ENCODE assay signal across 32 mouse cellular contexts in genomic region chr17:87403462-87403861, GRCm38 (mm10). TPM values are rescaled to one million over a fixed set of nuclear protein-coding genes. Genes with fewer than 3 reads are reported as not detected.
DNase-seq lines count a peak whose midpoint lies in the region; ATAC-seq lines count a peak whose summit lies in the region.
"Had no signal": no experiment of that assay in that cellular context is flagged by ENCODE, and none has a peak within 500 bp of the region (broad histone marks: within the 10 kb centered on the region; RNA-seq: fewer than 3 reads in every experiment).

No protein-coding gene starts in this region.

- no peak overlapping the region for H3K27ac ChIP-seq in embryonic facial prominence, embryonic 11.5 days (replicated peaks; ENCODE audit: low read depth, low read length)
- no peak overlapping the region for H3K27ac ChIP-seq in embryonic facial prominence, embryonic 10.5 days (replicated peaks)
- no peak overlapping the region for H3K27ac ChIP-seq in liver, embryonic 13.5 days
- no peak overlapping the region for H3K27ac ChIP-seq in liver, embryonic 11.5 days (ENCODE audit: low read depth, low read length)
- H3K27ac ChIP-seq: embryonic facial prominence, embryonic 12.5 days; embryonic facial prominence, embryonic 15.5 days; gastrocnemius, adult 2 months; heart, embryonic 15.5 days; hindbrain, embryonic 14.5 days; hindbrain, postnatal 0 days had no signal

- DNase-seq in embryonic facial prominence, embryonic 11.5 days (ENCODE audit: low spot score): no peak
- DNase-seq in embryonic facial prominence, embryonic 10.5 days (ENCODE audit: low spot score): no peak
- DNase-seq in kidney, adult 9 months: peak; percentile 36
- no peak for DNase-seq in kidney, postnatal 10 days
- DNase-seq in liver, embryonic 13.5 days: no peak
- no peak for DNase-seq in liver, embryonic 11.5 days (ENCODE audit: low spot score)
- DNase-seq: adrenal gland, adult 8-10 months; adrenal gland, postnatal 25 days; cerebellum, adult 11-12 months; cerebellum, adult 8-10 months; cerebellum, postnatal 10 days; cerebellum, postnatal 36 days; embryo, embryonic 11 days; forebrain, postnatal 0 days; gastrocnemius, adult 2 months; gastrocnemius, postnatal 14 days; heart, adult 18-20 months; heart, postnatal 10 days; heart, postnatal 4 days had no signal

- ATAC-seq in embryonic facial prominence, embryonic 11.5 days (replicated peaks; ENCODE audit: insufficient number of reproducible peaks, low FRiP score, low TSS enrichment, low read depth): 0 out of 2 replicates have a peak, but pooled peaks have one; percentile 34
- ATAC-seq in liver, embryonic 13.5 days (ENCODE audit: low read depth): 0 out of 2 replicates have a peak, but pooled peaks have one; percentile 29
- no peak; the same call in 1 of the 2 replicates for ATAC-seq in liver, embryonic 11.5 days (replicated peaks; ENCODE audit: low FRiP score)
- ATAC-seq: activated CD4-positive, CD25-positive, alpha-beta regulatory T cell, adult 4 months; forebrain, embryonic 14.5 days; forebrain, postnatal 0 days; hindbrain, postnatal 0 days had no signal

- no peaks in the 10 kb centered on the region for H3K36me3 ChIP-seq in embryonic facial prominence, embryonic 11.5 days (replicated peaks; ENCODE audit: control insufficient read depth, insufficient read depth, low read depth, low read length)
- no peaks in the 10 kb centered on the region for H3K36me3 ChIP-seq in embryonic facial prominence, embryonic 10.5 days (replicated peaks)
- no peaks in the 10 kb centered on the region for H3K36me3 ChIP-seq in liver, embryonic 13.5 days
- H3K36me3 ChIP-seq in liver, embryonic 11.5 days (ENCODE audit: control insufficient read depth, insufficient read depth, low read length): no peaks in the 10 kb centered on the region
- H3K36me3 ChIP-seq: embryonic facial prominence, embryonic 12.5 days; embryonic facial prominence, embryonic 15.5 days; heart, embryonic 12.5 days; heart, embryonic 15.5 days had no signal

- no peak overlapping the region for H3K9ac ChIP-seq in embryonic facial prominence, embryonic 11.5 days (replicated peaks; ENCODE audit: low read length)
- H3K9ac ChIP-seq in liver, embryonic 13.5 days: no peak overlapping the region
- H3K9ac ChIP-seq in liver, embryonic 11.5 days (ENCODE audit: low read depth, low read length): no peak overlapping the region
- H3K9ac ChIP-seq: embryonic facial prominence, embryonic 12.5 days; embryonic facial prominence, embryonic 15.5 days; forebrain, postnatal 0 days; heart, embryonic 12.5 days; heart, embryonic 15.5 days; hindbrain, embryonic 14.5 days had no signal

- no peak overlapping the region for H3K4me3 ChIP-seq in embryonic facial prominence, embryonic 11.5 days (ENCODE audit: low read depth, low read length)
- H3K4me3 ChIP-seq in embryonic facial prominence, embryonic 10.5 days: no peak overlapping the region
- H3K4me3 ChIP-seq in liver, embryonic 13.5 days (replicated peaks): no peak overlapping the region
- H3K4me3 ChIP-seq in liver, embryonic 11.5 days (ENCODE audit: low read depth, low read length): no peak overlapping the region
- H3K4me3 ChIP-seq: embryonic facial prominence, embryonic 12.5 days; embryonic facial prominence, embryonic 15.5 days; gastrocnemius, adult 2 months; heart, embryonic 12.5 days; heart, embryonic 15.5 days had no signal

- no peak overlapping the region for H3K4me2 ChIP-seq in embryonic facial prominence, embryonic 11.5 days (ENCODE audit: low read depth, low read length)
- H3K4me2 ChIP-seq in liver, embryonic 13.5 days: no peak overlapping the region
- no peak overlapping the region for H3K4me2 ChIP-seq in liver, embryonic 11.5 days
- H3K4me2 ChIP-seq: embryonic facial prominence, embryonic 12.5 days; embryonic facial prominence, embryonic 15.5 days; heart, embryonic 12.5 days; heart, embryonic 15.5 days; hindbrain, embryonic 14.5 days had no signal

- WGBS in embryonic facial prominence, embryonic 11.5 days: 83% methylated on average over 4 of the region's 4 CpGs
- 84% methylated on average over 4 of the region's 4 CpGs for WGBS in embryonic facial prominence, embryonic 10.5 days
- 55% methylated on average over 4 of the region's 4 CpGs for WGBS in liver, embryonic 13.5 days (ENCODE audit: insufficient replicate concordance)
- WGBS in liver, embryonic 11.5 days: 76% methylated on average over 4 of the region's 4 CpGs

- H3K4me1 ChIP-seq in embryonic facial prominence, embryonic 11.5 days (ENCODE audit: control insufficient read depth, insufficient read depth, low read length): no peaks in the 10 kb centered on the region
- peaks cover 4% of the 10 kb centered on the region; the same call in 1 of the 2 replicates for H3K4me1 ChIP-seq in embryonic facial prominence, embryonic 10.5 days
- peaks cover 7% of the 10 kb centered on the region for H3K4me1 ChIP-seq in liver, embryonic 13.5 days (replicated peaks)
- 0 out of 2 replicates have a peak, but pooled peaks cover 2% of the 10 kb centered on the region for H3K4me1 ChIP-seq in liver, embryonic 11.5 days (replicated peaks; ENCODE audit: control insufficient read depth, insufficient read depth, low read length)
- H3K4me1 ChIP-seq: embryonic facial prominence, embryonic 12.5 days; heart, embryonic 12.5 days; heart, embryonic 15.5 days had no signal

- H3K9me3 ChIP-seq in embryonic facial prominence, embryonic 11.5 days (replicated peaks; ENCODE audit: control insufficient read depth, low read length): no peaks in the 10 kb centered on the region
- H3K9me3 ChIP-seq in embryonic facial prominence, embryonic 10.5 days: no peaks in the 10 kb centered on the region
- no peaks in the 10 kb centered on the region for H3K9me3 ChIP-seq in liver, embryonic 13.5 days (replicated peaks)
- H3K9me3 ChIP-seq in liver, embryonic 11.5 days (ENCODE audit: control insufficient read depth, low read length): no peaks in the 10 kb centered on the region
- H3K9me3 ChIP-seq: embryonic facial prominence, embryonic 12.5 days; embryonic facial prominence, embryonic 15.5 days; heart, embryonic 12.5 days; heart, embryonic 15.5 days had no signal

- H3K27me3 ChIP-seq in embryonic facial prominence, embryonic 11.5 days (ENCODE audit: control insufficient read depth, insufficient read depth, low read length): no peaks in the 10 kb centered on the region
- no peaks in the 10 kb centered on the region for H3K27me3 ChIP-seq in embryonic facial prominence, embryonic 10.5 days (replicated peaks; ENCODE audit: low read depth, poor library complexity, severe bottlenecking)
- no peaks in the 10 kb centered on the region for H3K27me3 ChIP-seq in liver, embryonic 13.5 days
- H3K27me3 ChIP-seq in liver, embryonic 11.5 days (replicated peaks; ENCODE audit: control insufficient read depth, insufficient read depth, low read length): no peaks in the 10 kb centered on the region
- H3K27me3 ChIP-seq: embryonic facial prominence, embryonic 12.5 days; embryonic facial prominence, embryonic 15.5 days; heart, embryonic 12.5 days; heart, embryonic 15.5 days had no signal

RNA-seq across cellular contexts. Expression of gene Stpg4, which starts 24.1 kb away (rescaled TPM):
- not detected in 2 replicates for polyA plus RNA-seq in embryonic facial prominence, embryonic 11.5 days (2014; fragmentation: Nextera tagmentation; extraction: Ambion mirVana)
- not detected in 2 replicates for polyA plus RNA-seq in embryonic facial prominence, embryonic 10.5 days (2016; fragmentation: Nextera tagmentation; extraction: Ambion mirVana)
- not detected in 2 replicates for polyA plus RNA-seq in liver, embryonic 13.5 days (2015; fragmentation: Nextera tagmentation; extraction: Ambion mirVana)
- not detected in 2 replicates for polyA plus RNA-seq in liver, embryonic 11.5 days (2014; fragmentation: Nextera tagmentation; extraction: Ambion mirVana)
- polyA plus RNA-seq: activated CD4-positive, CD25-positive, alpha-beta regulatory T cell, adult 4 months; brain, embryonic 14.5 days; cortical plate, adult 2 months; embryonic facial prominence, embryonic 12.5 days; embryonic facial prominence, embryonic 15.5 days; forebrain, embryonic 11.5 days; forebrain, embryonic 14.5 days; forebrain, postnatal 0 days; frontal cortex, adult 2 months; heart, embryonic 12.5 days; heart, embryonic 15.5 days; hindbrain, embryonic 11.5 days; hindbrain, embryonic 14.5 days; hindbrain, postnatal 0 days had no signal

RNA-seq across cellular contexts. Expression of gene Calm2, which starts 43.3 kb away (rescaled TPM):
- polyA plus RNA-seq in embryonic facial prominence, embryonic 11.5 days (2014; fragmentation: Nextera tagmentation; extraction: Ambion mirVana): 1,261 and 1,315 TPM in 2 replicates
- polyA plus RNA-seq in embryonic facial prominence, embryonic 10.5 days (2016; fragmentation: Nextera tagmentation; extraction: Ambion mirVana): 1,075 and 1,119 TPM in 2 replicates
- polyA plus RNA-seq in liver, embryonic 13.5 days (2015; fragmentation: Nextera tagmentation; extraction: Ambion mirVana): 415 and 484 TPM in 2 replicates
- polyA plus RNA-seq in liver, embryonic 11.5 days (2014; fragmentation: Nextera tagmentation; extraction: Ambion mirVana): 744 and 764 TPM in 2 replicates
